Mouse (Mus musculus) kidney, adult 9 months (tissue): ENCODE results near the gene Trim10.

Experiments
- DNase-seq: peaks from one replicate; pipeline ENCODE4 v3.0.0; 2022

Trim10 gene

DNA sequence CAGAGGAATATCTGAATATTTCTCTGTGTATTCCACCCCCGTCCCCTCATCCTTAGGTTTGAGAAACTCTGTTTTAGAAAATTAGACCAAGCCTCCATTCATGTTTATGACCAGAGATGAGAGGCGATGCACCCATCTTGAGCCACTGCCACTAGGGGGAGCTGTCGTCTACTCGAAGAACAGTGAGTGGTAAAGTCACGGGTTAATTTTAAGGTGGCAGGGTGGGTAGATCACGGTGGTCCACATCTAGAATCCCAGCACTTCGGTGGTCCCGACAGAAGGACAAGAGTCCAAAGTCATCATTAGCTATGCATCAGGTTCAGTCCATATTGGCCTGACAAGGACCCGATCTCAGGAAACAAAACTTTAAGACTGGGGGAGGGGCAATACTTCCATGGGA is 45.7 kb downstream of the Trim10 start:
- DNase-seq, result peak; percentile 67

DNA sequence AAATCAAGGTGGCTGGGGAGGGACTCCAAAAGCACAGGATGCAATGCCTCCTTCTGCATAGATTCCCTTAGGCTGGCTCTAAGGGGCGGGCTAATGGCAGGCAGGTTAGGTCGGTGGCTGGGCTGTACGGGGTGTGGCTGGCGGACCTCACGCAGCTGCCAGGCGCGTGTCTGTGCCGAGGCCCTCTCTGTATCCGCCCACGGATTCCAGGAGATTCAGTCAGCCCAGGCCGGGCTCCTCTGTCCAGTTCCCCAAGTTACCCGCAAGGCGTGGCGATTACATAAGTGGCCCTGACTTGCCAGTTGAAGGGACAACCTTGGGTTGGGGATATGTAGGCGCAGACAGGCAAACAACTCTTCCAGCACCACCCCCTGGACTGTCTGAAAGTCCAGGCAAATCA is 50.9 kb downstream of the Trim10 start:
- no peak for DNase-seq

DNA sequence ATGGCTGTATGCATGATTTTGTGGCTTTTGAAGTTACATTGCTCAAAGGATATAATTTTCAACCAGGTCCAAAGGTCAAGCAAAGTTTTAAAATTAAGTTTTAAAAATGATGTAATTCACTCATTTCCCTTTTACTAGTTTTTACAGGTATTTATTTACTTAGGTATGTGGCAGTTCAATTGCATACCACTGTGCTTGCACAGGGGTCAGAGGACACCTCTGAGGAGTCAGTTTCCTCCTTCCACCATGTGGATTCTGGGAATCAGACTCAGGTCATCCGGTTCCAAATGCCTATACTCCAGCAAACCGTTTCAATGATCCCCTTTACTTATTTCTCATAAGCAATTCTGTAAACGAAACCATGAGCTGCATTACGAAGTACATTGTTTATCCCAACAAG is 53.3 kb downstream of the Trim10 start:
- DNase-seq, result no peak

DNA sequence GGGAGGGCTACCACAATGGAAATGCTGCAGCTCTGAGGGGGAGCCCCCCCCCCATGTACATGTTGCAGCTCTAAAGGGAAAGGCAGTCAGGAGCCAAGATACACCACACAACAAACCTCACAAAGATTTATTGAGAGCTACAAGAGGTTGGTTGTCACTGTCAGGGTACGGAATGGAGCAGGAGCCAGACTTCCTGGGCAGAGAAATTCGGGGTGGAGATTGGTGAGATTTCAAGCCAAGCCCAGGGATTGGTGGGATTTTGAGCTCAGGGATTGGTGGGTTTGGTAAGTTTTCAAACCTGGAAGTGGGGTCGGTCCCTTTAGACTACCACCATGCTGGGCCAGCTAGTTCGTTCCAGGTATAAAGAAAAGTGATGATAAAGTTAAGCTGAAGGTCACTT is 54.1 kb downstream of the Trim10 start:
- DNase-seq, result no peak
